Mouse (Mus musculus): ENCODE measurements around the gene Ifitm3.

DNA sequence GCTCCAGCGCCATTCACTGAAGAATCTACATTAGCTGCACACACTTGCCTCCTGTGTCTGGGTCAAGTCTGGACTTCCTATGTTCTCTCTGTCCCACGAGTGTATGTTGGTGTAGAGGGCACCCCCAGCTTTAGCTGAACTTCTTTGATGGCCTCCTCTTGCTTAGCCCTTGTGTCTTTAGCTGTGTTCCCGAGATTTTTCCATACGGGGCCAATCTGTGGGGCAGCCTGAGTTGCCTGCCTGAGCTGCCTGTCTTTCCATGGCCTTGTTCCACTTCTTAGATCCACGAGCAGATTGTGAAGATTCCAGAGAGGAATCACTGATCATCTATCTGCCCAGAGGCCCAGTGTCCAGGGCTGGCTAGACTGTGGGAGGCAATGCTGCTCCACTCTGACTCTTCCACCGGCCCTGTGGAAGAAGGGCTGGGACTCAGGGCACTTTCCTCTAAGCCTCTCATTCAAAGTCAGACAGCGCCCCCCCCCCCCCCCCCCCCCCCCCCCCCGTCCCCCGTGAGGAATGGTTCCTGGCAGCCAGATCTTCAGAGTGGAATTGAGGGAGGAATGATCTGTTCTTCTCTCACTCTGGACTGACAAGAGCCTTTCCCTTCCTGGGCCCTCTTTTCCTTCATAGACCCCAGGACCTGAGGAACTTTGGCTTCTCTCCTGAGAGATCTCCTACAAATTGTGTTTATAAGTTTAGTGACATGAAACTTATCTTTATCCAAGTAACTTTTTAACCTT is 30.5 kb upstream of the Ifitm3 start:
- TF ChIP-seq CTCF (IDR thresholded peaks at IDR 0.05; ENCODE audit: extremely low read depth, insufficient read depth, insufficient read length, insufficient replicate concordance) (no peak), POLR2A (IDR thresholded peaks at IDR 0.05; ENCODE audit: low read depth, low read length) (no peak)
